Mouse (Mus musculus): ENCODE measurements around the gene Nae1.

Gene Nae1

DNA sequence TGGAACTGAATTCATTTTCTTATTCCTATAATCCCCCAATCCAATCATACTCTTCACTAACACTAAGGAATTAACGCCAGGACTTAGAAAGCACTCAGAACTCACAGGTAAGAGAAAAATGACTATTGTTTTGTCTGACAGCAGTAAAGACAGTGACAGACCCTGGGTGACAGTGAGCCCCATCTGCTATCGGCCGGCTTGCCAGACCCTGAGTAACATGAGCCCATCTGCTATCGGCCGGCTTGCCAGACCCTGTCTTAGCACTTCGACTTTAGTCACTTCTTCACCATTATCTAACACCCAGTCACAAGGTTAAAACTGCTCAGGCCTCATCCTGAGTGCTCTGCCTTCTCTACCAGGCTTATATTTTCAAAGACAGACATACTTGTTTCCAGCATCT, 4.8 kb downstream of the Nae1 start:
- DNase-seq (ENCODE audit: low spot score in 2 of 2), result no peak

DNA sequence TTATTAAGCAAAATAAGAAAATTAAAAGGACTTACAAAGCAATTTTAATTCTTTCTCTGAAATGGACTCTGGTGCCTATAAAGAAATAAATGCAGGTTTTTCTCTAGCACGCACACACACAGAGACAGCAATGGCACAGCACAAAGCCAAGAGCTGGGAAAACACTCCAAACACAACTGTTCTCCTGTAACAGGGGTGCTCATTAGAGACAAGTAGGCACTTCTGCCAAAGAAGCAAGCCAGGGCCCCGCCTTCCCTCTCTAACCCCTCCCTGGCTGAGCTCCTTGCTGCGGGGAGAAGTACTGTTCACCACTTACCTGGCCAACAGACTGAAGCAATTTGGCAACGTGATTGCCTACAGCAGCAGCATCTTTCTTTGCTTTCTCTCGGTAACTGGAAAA, 16.6 kb downstream of the Nae1 start:
- no peak for DNase-seq (ENCODE audit: low spot score in 2 of 2)

DNA sequence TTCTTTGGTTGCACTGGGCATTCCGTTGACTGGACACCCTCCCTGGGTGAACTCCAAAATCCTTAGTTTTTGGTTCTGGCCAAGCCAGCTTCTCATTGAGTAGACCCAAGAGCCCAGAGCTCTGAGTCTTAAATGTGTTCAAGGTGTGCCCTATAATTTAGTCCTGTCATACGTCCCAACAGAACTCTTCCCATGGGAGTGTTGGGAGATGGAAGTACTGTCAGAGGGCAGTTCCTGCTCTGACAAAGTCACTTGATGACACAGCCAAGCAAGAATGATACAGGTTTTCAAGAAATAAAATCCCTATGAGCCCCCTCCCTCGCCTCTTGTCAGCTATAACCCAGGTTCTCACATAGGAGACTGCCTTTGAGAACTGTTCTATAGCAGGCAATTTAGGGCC, 24.3 kb downstream of the Nae1 start:
- DNase-seq (ENCODE audit: low spot score in 2 of 2), result no peak

DNA sequence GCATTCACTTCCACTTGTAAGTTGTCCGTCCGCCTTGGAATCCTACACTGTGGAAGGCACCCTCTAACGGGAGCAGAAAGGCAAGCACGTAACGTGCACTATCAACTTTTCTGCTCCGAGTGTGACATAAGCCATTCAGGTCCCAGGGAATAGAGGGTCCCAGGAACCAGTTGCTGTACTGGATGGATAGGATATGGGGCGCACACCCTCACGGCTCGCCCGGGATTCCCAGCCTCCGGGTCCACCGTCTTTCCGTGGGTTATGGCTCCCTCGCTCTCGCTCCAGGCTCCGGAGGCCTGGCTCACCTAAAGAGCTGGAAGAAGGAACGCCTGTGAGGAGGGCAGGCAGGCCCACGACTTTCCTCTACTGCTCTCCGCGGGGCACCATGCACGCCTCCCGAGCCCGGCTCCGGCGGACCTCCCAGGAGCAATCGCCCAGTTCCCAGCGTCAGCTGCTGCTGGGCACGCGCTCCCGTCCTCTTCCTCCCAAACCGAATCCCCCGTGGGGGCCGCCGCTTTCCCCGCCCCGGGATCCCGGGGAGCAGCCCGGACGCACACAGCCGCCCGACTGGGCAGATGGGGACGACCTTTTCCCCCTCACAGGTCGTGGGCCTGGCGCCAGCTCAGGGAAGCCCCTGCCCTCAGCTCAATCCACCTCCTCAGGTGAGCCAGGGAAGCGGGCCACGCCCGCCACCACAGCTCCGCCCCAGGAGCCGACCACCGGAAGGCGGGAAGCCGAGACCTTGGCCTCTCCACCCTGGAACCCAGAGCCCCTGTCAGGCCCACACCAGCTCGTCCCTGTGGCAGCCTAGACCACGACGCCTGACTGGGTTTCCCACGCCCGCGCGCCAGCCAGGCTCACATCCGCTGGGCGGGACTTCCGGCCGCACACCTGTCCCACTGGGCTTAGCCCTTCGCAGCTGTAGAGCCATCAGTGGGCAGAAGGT, 25.1 kb downstream of the Nae1 start, which contains the start of gene Terb1:
Gene Terb1, minus strand, starts transcription at position 850 of the 946 bp plus-strand sequence.
- DNase-seq (ENCODE audit: low spot score in 2 of 2), result peak; percentile 28 to 38

GRCm38 (mm10) chr8:104479091-104479490, 55.3 kb downstream of the Nae1 start:
- no peak for DNase-seq (ENCODE audit: low spot score in 2 of 2)

DNA sequence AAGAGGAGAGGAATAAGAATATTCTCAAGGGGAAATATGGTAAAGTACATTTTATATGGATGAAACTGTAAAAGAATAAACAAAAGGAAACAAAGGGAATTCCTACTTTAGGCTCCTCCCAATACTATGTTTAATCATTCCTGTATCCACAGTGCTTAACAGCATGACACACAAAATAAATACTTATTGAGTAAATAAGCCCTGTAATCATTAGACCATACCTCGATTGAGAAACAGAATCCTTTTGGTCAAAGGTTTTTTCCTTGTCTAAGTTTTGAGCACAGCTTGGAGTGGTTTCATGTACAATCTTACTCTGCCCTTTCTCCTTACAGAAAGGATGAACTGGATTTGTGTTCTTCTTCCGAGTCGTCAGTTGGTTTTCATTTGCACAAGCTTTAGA, 62.0 kb downstream of the Nae1 start:
- DNase-seq (ENCODE audit: low spot score in 2 of 2), result no peak

- DNase-seq (ENCODE audit: low spot score in 2 of 2), result no peak
Measured at GRCm38 (mm10) chr8:104467463-104467862, 67.0 kb downstream of the Nae1 start.

Data from frontal cortex, postnatal 36 days (tissue).